Mouse (Mus musculus): Measurements from ENCODE around the gene Unc93a. TPM values are rescaled to one million over a fixed set of nuclear protein-coding genes. Genes with fewer than 3 reads are reported as not detected.
"Not testable (repeated sequence)": the region's sequence is repeated elsewhere in the genome, so short reads cannot be mapped to it uniquely, and the experiment has no call there.

The Unc93a gene
- total RNA-seq, 2 experiments from 2014 or later, result not detected

- DNase-seq (ENCODE audit: low spot score in 2 of 2), result not testable (repeated sequence)
Measured at GRCm38 (mm10) chr17:13091510-13091909, 40.1 kb downstream of the Unc93a start.

GRCm38 (mm10) chr17:13069227-13069626, 62.4 kb downstream of the Unc93a start:
- not testable (repeated sequence) for DNase-seq (ENCODE audit: low spot score in 2 of 2)

- not testable (repeated sequence) for DNase-seq (ENCODE audit: low spot score in 2 of 2)
Measured at GRCm38 (mm10) chr17:13067864-13068385, 63.7 kb downstream of the Unc93a start.

- not testable (repeated sequence) for DNase-seq (ENCODE audit: low spot score in 2 of 2)
Measured at GRCm38 (mm10) chr17:13062882-13063281, 68.7 kb downstream of the Unc93a start.

GRCm38 (mm10) chr17:13060804-13061203, 70.8 kb downstream of the Unc93a start, which contains the start of gene Tcp10b:
Tcp10b (plus strand) TSS chr17:13061104.
- DNase-seq (ENCODE audit: low spot score in 2 of 2), result not testable (repeated sequence)

Other genes starting within 250 kb of the Unc93a start
- 1 to 10 TPM in 1 of 2 experiments, under 1 TPM in 1; 0.97 to 2.0 TPM for gene Pnldc1, start 221.6 kb downstream of the Unc93a start, total RNA-seq (2021)
- 100 to 1,000 TPM; 211 to 215 TPM for gene Tcp1, start 216.1 kb downstream of the Unc93a start, total RNA-seq (2021)
- 10 to 100 TPM; 63.4 to 64.5 TPM for gene Mrpl18, start 215.5 kb downstream of the Unc93a start, total RNA-seq (2021)
- gene Acat3, start 191.2 kb downstream of the Unc93a start, total RNA-seq (2021), result 1 to 10 TPM; 5.8 to 6.5 TPM
- gene Acat2, start 171.1 kb downstream of the Unc93a start, total RNA-seq (2021), result 10 to 100 TPM; 48.9 to 49.2 TPM
- 10 to 100 TPM; 54.6 to 54.8 TPM for gene Wtap, start 137.6 kb downstream of the Unc93a start, total RNA-seq (2021)
- 100 to 1,000 TPM; 270 to 271 TPM for gene Sod2, start 125.0 kb downstream of the Unc93a start, total RNA-seq (2021)
- not detected for gene Gpr31b, start 79.5 kb downstream of the Unc93a start, total RNA-seq (2021)
- under 1 TPM; 0.33 to 0.54 TPM for gene Tcp10b, start 70.7 kb downstream of the Unc93a start, total RNA-seq (2021)
- gene Smok2a, start 89.4 kb upstream of the Unc93a start, total RNA-seq (2021), result not detected
- gene Smok2b, start 98.4 kb upstream of the Unc93a start, total RNA-seq (2021), result not detected
- gene Tcp10c, start 222.8 kb upstream of the Unc93a start, total RNA-seq (2021), result under 1 TPM; 0.25 to 0.42 TPM

Measured in layer of hippocampus, adult 18-20 months (tissue).